Mouse (Mus musculus): ENCODE results near the gene 3110009E18Rik.

Gene 3110009E18Rik

DNA sequence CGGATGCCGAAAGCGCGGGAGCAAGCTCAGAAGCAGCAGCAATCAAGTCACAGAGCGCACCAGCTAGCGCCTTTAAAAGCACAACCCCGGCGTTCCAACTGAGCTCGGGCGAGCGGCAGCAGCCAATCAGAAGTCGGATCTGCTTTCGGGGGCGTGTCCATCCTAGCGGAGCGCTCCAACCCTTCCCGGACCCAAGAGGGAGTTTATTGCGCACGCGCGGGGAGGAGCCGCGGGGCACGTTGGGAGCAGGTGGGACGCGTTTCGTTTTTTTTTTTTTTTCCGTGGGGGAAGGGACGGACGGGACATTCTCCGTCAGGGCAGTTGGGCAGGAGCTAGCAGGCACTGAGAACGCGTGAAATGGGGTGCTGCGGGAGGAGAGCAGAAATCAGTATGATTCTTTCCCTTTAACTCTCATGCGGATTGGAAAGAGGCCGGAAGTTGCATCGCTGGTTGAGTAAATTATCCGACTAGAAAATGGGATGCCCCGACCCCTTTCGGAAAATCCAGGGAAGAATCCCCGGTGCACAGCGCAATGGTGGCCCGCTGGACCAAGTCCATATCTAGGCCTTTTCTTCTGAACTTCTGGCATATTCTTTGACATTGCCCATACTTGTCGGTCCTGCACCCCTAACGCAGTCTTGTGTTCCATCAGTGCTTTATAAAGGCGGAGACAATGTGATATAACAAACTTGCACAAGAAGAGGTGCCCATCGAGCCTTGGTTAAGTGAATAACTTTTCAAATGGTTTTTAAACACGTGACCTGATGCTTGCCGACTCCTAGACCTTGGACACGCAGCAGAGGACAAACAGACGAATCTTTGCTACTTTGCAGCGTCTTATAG, at the start of gene 3110009E18Rik, which contains the start of gene Dbi:
3110009E18Rik (plus strand) TSS at position 219 of the 843 bp plus-strand sequence.
Dbi (minus strand) TSS at position 110 of the 843 bp plus-strand sequence.
- DNase-seq (ENCODE audit: inconsistent ontology term): peak; percentile 100

DNA sequence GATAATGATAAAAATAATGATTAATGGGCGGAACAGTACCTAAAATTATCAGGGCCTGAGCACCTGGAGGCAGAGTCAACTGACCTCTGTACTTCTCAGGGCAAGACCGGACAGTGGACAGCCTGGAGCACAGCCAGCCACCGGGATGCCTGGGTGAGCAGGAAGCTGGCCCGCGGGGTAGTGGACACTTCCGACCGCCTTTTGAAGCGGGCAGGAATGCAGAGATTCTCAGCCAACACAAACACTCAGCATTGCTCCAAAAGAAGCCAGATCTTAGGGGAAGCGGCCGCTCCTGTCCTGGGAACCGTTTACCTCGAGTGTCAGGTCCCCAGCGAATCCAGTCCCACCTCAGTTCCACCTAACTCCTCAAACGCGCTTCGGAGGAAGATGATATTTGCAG, 48.1 kb upstream of the 3110009E18Rik start:
- DNase-seq (ENCODE audit: inconsistent ontology term): peak; percentile 88

DNA sequence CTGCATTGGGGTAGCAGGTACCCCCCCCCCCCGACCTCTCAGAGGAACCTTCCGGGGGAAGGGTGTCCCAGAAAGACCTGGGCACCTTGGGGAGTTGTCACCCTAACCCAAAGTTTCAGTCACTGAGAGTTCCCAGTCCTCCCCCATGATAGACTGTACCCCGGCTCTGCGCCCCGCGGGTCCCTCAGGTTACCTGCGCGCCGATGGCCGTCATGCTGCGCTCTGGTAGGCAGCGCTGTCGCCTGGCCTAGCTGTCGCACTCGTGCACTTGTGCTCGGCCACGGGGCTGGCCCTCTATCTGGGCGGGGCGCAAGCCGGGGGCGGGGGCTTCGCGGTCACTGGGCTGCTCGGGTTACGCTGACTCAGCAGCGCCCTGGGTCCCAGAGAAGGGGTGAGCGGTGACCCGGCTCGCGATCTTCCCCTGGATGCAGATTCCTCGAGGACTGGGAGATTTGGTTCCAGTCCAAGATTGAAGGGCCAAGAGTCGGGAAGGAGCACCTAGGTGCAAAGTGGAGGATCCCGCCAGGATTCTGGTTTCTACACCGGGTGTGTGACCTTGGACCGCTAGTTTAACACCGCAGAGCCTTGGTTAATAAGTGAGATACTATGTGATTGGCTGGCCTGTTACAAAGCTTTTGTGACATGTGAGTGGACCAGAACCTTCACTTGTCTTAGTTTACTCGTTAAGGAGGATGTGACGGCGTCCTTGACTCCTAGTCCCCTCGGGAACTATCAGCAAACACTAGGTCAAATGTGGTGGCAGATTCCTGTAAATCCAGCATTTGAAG, 47.3 kb upstream of the 3110009E18Rik start, which contains the start of gene Tmem37:
Tmem37 (minus strand) TSS at position 556 of the 788 bp plus-strand sequence.
- peak; percentile 87 for DNase-seq (ENCODE audit: inconsistent ontology term)

DNA sequence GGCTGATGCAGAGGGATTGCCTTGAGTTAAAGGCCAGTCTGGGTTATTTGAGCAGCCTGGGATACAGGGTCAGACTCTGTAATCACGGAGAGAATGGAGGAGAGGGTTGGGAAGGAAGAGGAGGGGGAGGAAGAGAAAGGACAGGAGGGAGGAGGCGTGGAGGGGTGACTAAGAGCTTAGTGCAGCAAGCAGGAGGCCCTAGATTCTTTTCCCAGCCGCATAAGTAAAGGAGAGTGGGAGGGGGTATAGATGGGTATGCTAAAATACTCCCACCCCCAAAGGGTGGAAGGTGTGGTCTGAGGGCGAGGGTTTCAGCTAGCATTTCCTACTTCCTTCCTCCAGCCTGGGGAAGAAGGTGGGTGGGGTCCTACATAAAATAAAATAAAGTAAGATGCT, 46.7 kb upstream of the 3110009E18Rik start:
- DNase-seq (ENCODE audit: inconsistent ontology term): no peak

DNA sequence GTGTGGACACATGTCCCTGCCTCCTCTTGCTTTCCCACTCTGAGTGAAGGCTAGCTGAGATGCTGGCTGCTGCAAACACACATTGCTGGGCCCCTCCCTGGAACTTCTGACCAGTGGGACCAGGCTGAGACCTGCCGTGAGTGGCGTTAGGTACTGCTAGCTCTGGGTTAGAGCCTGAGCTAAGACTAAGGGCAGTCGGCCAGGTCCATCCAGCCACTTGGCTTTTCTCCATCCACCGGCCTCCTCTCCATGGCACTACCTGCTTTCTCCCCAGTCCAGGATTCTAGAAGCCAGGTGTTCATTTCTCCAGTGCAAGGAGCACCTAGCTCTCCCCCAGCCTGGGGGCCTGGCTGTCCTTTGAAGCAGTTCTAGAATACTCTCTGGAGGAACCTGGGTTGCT, 46.1 kb upstream of the 3110009E18Rik start:
- no peak for DNase-seq (ENCODE audit: inconsistent ontology term)

DNA sequence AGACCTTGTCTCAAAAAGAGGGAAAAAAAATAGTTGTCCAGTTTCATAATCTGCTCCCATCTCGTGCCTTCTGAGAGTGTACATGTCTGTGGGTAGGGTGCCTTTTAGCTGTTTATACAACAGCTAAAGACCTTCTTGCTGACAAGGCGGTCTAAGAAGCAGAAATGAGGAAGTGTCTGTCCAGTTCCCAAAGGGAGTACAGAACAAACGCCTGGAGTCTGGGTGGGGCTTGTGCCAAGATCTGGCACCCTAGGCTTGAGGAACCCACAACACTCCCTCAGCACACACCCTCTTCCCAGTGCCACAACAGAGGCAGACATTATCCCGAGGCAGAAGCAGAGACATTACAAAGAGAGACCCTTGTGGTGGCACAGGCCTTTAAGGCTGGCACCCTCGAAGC, 45.5 kb upstream of the 3110009E18Rik start:
- DNase-seq (ENCODE audit: inconsistent ontology term): no peak

DNA sequence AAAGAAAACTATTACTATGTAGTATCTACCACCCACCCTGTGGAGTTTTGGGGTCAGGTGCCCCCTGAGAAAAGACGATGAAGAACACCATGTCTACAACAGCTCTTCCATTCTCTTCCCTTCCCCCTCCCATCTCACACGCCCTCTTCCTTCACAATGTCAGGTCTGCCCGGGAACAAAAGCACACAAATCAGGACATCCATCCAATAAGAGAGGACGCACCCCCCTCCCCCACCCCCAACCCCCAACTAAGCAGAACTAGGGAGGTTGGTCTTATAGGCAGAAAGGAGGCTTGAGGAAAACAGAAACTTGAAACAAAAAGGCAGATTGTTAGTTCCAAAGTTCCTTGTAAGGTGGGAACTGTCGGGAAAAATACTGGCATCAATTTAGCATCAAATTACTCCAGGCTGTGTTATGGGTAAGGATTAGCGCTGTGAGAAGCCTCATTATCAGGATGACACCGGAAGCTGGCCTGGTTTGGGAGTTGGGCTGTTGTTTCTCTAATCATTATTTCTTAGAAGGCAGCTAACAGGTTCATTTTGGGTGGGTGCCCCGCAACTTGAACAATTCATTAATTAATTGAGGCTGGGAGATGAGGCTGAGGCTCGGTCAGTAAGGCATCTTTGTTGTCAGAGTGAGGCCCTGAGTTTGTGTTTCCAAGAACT, 43.1 kb upstream of the 3110009E18Rik start:
- no peak for DNase-seq (ENCODE audit: inconsistent ontology term)

DNA sequence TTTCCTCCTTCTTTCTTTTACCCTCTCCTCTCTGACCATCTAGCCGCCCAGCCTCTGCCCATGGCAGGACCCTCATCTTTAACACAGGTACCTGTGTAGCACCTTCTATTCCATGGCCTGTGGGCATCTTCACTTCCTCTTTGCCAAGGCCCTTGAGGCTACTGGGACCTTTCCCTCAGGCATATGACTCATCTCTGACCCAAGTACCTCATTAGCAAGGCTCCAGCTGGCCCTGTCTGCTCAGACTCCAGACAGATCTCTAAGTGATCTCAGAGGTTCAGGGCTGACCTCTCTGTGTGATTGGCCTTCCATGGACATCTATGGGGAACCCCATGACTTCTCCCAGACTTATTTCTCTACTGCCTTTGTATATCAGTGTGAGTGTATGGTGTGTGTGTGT, 40.4 kb upstream of the 3110009E18Rik start:
- DNase-seq (ENCODE audit: inconsistent ontology term): peak; percentile 66

DNA sequence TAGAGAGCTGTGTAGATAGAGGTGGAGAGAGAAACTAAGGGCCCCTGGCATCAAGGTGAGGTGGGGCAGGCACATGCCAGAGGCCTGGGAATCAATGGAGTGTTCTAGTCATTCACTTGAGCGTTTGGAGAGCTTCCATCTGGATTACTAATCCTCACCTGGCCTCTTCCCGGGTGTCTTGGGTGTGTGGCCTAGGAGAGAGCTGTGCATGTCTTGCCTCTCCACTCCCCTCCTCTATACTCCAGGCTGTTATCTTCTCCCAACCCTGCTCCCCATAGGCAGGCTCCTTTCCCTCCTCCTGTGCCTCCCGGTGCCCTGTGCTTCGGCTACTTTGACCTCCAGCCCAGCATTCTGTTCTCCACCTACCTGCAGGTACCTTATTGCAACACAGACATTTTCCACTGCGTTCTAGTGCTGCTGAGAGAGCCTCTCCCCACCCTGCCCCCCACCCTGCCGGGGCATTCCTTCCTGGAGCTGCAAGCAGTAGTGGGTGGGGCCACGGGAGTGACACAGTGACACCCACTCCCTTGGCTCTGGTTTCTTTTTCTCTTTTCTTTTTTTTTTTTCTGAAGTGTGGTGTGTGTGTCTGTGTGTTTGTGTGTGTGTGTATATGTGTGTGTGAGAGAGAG, 37.9 kb upstream of the 3110009E18Rik start:
- DNase-seq (ENCODE audit: inconsistent ontology term): peak; percentile 62

DNA sequence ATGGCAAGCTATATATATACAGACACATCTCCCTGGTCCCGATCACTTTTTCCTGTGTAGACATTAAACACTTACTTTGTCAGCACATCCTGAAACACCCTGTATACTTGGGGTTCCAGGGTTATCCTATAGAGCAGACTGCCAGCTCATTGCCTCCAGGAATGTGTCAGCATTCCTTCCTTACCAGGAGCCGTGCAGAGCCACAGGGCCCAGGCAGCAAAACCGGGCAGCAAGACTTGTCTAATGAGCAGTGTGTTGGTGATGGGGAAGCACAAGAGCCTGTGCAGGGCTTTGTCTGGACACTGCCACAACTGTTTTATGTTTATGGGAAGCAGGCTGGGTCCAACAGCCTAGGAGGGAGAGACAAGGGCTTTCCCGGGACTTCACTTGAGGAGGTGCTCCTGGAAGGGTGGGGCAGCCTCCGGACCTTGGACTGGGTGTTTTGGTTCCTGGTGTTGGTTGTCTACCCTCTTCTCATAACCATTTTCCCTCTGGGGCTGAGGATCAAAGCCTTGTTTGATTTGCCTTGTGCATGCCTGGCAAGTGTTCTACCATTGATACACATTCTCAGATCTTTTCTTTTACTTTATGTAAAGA, 37.0 kb upstream of the 3110009E18Rik start:
- DNase-seq (ENCODE audit: inconsistent ontology term): peak; percentile 40

DNA sequence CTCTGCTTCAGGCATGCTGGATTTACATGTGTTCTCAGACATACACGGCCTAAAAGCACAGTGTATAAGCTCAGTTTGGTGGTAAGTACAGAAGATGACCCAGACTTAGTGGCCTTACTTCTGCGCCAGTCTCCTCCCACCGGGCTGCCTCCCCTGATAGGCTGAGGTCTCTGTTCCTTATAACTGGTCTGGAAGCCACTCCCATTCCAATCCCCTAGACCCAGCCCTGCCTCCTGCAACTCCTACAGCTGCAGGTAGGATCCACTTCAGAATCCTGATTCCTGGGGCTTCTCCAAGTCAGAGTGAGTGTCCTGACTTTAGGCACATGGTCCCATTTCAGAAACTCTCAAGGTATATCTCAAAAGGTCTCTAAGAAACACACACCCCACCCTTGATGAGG, 35.3 kb upstream of the 3110009E18Rik start:
- DNase-seq (ENCODE audit: inconsistent ontology term): no peak

DNA sequence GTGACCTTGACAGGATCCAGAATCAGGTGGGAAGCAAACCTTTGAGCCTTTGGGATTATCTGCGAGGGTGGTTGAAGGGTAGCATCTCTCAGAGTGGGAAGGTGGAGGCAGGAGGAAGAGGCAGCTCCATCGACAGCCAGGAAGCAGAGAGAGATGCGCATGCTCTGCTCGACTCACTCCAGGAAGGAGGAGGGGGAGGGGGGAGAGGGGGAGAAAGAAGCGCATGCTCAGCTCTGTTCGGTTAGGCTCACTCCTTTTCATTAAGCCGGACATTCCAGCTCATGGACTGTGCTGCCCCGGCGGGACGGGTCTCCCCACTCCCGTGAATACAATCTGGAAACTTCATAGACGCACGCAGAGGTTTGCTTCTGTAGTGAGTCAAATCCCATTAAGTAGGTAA, 34.3 kb upstream of the 3110009E18Rik start:
- DNase-seq (ENCODE audit: inconsistent ontology term): no peak

DNA sequence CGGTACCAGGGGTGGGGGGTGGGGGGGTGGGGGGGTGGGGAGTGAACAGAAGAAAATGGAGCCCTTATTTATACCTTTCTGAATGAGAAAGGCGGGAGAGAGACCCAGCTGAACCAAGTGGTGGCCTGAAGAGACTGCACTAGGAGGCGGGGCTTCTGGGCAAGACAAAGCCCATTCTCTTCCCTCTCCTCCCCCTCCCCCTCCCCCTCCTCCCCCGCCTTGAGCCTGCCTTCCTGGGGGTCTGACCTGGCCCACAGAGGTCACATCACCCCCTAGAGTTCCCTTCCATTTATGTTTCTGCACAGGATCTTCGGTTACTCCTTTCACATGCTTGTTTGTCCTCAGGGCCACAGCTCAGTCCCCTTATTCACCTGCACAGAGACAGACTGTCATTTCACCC, 31.8 kb upstream of the 3110009E18Rik start:
- no peak for DNase-seq (ENCODE audit: inconsistent ontology term)

DNA sequence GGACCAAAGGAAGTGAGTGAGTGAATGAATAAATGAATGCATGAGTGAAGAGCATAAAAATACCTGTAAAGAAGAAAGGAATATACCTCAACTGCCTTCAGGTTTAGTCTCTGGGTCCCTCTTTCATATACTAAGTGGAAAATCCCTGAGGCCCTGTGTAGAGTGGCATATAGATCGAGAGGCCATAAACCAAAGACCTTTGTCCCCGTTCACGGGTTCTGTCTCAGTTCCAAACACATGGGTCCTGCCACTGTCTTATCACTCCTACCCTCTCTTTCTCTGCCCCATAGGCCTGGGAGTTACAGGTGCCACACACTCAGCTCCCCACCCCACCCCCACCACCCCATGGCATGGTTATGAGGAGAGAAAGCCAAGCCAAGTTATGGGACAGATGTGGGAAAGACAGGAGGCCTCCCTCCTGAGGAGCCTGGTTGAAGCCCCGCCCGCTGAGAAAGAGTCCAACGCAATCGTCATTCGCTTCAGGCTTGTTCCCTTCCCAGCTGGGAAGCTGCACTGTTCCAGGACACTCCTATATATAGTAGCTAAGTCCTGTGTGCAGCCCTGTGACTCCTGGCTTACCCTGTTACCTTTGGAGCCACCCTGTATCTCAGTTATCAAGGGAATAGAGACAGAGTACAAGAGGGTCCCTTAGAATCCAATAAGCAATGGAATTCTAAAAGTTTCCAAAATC, 30.0 kb upstream of the 3110009E18Rik start:
- no peak for DNase-seq (ENCODE audit: inconsistent ontology term)

DNA sequence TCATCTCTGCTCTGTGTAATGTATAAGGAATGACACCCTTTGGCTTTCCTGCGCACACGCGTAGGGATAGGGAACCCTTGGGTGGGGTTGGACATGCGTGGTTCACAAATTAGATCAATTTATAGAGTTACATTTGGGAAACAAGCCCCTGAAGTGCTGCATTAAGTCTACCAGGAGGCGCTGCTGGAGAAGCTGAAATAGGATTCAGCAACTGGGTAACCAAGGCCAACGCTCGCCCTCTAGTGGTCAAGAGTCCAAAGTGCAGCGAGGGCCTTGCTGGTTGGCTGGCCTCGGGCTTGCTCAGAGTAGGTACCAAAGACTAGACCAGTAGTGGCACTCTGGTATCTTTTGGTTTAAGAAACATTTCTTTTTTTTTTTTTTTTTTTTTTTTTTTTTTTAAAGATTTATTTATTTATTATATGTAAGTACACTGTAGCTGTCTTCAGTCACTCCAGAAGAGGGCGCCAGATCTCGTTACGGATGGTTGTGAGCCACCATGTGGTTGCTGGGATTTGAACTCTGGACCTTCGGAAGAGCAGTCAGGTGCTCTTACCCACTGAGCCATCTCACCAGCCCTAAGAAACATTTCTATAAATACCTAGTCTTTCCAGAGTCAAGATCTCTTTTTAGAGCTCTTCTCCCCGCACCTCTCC, 27.4 kb upstream of the 3110009E18Rik start:
- DNase-seq (ENCODE audit: inconsistent ontology term): peak; percentile 73

DNA sequence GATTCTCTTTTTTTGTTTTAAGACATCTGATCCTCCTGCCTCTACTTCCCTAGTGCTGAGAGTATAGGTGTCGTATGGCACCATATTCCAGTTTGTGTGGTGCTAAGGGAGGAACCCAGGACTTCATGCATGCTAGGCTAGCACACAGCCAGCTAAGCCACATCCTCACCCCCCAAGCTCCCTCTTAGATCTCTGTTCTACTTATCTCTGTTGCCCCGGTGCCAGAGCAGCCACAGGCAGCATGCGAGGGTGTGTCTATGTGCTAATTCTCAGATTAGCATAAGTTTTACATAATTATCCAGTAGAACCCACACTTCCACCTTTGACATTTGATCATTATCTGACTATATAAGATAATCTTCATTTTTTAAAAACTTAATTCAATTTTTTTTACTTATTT, 26.1 kb upstream of the 3110009E18Rik start:
- DNase-seq (ENCODE audit: inconsistent ontology term): no peak

DNA sequence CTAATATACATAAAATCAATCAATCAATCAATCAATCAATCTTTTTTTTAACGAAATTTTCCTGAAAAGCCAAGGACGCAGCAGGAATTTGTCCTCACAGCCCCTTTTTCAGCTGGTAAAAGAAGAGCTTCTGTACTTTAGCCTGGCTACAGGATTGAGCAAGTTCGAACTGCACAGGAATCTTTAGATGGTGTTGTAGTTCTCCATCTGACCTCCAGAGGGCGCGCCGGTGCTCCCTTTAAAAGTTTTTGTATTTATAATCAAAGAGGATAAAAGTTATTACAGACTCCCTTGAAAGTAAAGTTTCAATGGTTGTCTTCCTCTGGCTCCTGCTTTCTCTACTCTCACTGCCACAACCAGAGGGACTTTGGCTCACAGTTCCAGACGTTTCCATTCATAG, 22.7 kb upstream of the 3110009E18Rik start:
- no peak for DNase-seq (ENCODE audit: inconsistent ontology term)

DNA sequence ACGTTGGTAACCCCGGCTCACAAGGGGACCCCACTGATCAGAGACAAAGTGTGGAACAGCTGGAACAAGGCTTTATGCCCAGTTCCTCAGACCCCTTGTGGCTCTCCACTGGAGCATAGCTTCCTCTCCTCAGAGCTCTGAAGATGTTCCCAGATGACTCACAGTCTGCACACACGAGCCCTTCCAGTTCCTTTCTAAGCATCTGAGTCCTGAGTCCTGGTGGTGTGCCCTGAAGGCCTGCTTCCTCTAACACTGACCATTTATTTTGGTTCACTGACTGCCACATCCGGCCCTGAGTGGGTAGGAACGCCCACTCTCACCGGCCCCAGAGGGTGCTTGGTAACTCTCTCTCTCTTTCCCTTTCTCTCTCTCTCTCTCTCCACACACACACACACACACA, 21.5 kb upstream of the 3110009E18Rik start:
- DNase-seq (ENCODE audit: inconsistent ontology term): peak; percentile 87

DNA sequence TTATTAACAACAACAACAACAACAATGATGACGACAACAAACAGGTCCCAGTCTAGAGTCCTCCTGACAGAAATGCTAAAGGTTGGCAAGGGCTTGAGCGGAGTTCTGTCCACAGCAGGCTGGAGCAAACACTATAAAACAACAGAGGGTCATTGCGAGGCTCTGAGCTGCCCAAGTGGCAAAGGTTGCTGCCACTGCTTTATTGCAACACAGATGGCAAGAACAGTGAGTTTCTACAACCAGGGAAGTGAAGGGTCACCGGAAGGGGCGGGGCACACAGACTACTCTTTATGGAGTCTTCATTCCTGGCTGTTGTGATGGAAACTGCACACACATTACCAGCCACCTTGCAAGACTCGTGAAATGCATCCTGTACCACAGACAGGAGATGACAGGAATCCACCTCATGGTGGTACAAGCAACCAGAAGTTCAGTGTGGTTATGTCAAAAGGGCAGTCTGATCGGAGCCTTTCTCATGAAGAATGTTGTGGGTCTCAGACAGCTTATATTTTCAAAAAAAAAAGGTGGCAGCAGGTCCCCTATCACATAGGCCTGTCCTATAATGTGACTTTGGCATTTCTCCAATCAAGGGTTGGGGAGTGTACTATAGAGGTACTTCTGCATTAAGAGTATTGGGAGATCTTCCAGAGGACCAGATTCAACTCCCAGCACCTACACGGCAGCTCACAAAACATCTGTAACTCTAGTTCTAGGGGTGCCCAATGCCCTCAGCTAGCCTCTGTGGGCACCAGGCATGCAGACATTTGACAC, 20.3 kb upstream of the 3110009E18Rik start:
- no peak for DNase-seq (ENCODE audit: inconsistent ontology term)
